Mouse (Mus musculus) liver, embryonic 14.5 days (tissue): ENCODE results near the gene Crygd.

Experiments used
- CTCF ChIP-seq: IDR thresholded peaks from 2 replicates; pipeline ENCODE4 v1.5.1; 2016; ENCODE audit warnings: antibody characterized with exemption, low read depth, control low read depth
- EP300 ChIP-seq: IDR thresholded peaks from 2 replicates; pipeline ENCODE4 v1.6.1; 2016; ENCODE audit warnings: antibody characterized with exemption, low read depth

GRCm38 (mm10) chr1:65051696-65052095 lies 11.6 kb downstream of the Crygd start:
- TF ChIP-seq CTCF (no peak), EP300 (no peak)
